Mouse (Mus musculus) heart, embryonic 16.5 days (tissue): Measurements from ENCODE around the gene Efs. TPM values are rescaled to one million over a fixed set of nuclear protein-coding genes. Genes with fewer than 3 reads are reported as not detected.
"Not testable (repeated sequence)": the region's sequence is repeated elsewhere in the genome, so short reads cannot be mapped to it uniquely, and the experiment has no call there.

Experiments used
- ATAC-seq: fragments of 200-750 bp; cut with Nextera tagmentation; replicated peaks from 2 replicates; pipeline ENCODE4 v1.8.0; 2017; ENCODE audit warnings: moderate number of reproducible peaks; ENCODE audit not compliant: insufficient read depth, low FRiP score; ENCODE audit errors: extremely low read depth
- H3K27ac ChIP-seq: fragments of 300-500 bp; sonication (generic); 2 replicates; pipeline ENCODE4 v1.5.1; 2014; ENCODE audit warnings: mild to moderate bottlenecking, low read length, control low read depth, moderate library complexity
- H3K27me3 ChIP-seq: fragments of 300-500 bp; sonication (generic); 2 replicates; pipeline ENCODE4 v1.6.1; 2014; ENCODE audit warnings: low read length, mixed read lengths; ENCODE audit not compliant: control insufficient read depth, insufficient read depth
- H3K36me3 ChIP-seq: fragments of 300-500 bp; sonication (generic); 2 replicates; pipeline ENCODE4 v1.6.1; 2014; ENCODE audit not compliant: control insufficient read depth, insufficient read depth
- H3K4me1 ChIP-seq: fragments of 300-500 bp; sonication (generic); 2 replicates; pipeline ENCODE4 v1.6.1; 2014; ENCODE audit warnings: low read length, mixed read lengths; ENCODE audit not compliant: control insufficient read depth, insufficient read depth
- H3K4me2 ChIP-seq: fragments of 300-500 bp; sonication (generic); 2 replicates; pipeline ENCODE4 v1.6.1; 2014; ENCODE audit warnings: low read depth, mild to moderate bottlenecking, control low read depth, low read length
- H3K4me3 ChIP-seq: fragments of 300-500 bp; sonication (generic); 2 replicates; pipeline ENCODE4 v1.5.1; 2014; ENCODE audit warnings: mild to moderate bottlenecking, control low read depth, low read length
- H3K9ac ChIP-seq: fragments of 300-500 bp; sonication (generic); 2 replicates; pipeline ENCODE4 v1.6.1; 2014; ENCODE audit warnings: low read length, control low read depth
- H3K9me3 ChIP-seq: fragments of 300-500 bp; sonication (generic); replicated peaks from 2 replicates; pipeline ENCODE4 v1.6.1; 2016; ENCODE audit warnings: low read length; ENCODE audit not compliant: control insufficient read depth
- WGBS: fragments of 180-500 bp; shearing (Covaris S2); extraction: QIAGEN DNeasy Blood & Tissue Kit; methylation state at CpG from one replicate; pipeline ENCODE4 v1.1.7; 2014; 5-methylcytosine and 5-hydroxymethylcytosine counted together
- polyA plus RNA-seq: library from polyadenylated mRNA; unstranded; fragments of >200 nt; fragmentation: Nextera tagmentation; extraction: Ambion mirVana; gene quantifications from 2 replicates; pipeline ENCODE4 v1.2.1, GENCODE M21; 2015

Efs gene
- polyA plus RNA-seq: 13.4 and 14.4 TPM in 2 replicates

DNA sequence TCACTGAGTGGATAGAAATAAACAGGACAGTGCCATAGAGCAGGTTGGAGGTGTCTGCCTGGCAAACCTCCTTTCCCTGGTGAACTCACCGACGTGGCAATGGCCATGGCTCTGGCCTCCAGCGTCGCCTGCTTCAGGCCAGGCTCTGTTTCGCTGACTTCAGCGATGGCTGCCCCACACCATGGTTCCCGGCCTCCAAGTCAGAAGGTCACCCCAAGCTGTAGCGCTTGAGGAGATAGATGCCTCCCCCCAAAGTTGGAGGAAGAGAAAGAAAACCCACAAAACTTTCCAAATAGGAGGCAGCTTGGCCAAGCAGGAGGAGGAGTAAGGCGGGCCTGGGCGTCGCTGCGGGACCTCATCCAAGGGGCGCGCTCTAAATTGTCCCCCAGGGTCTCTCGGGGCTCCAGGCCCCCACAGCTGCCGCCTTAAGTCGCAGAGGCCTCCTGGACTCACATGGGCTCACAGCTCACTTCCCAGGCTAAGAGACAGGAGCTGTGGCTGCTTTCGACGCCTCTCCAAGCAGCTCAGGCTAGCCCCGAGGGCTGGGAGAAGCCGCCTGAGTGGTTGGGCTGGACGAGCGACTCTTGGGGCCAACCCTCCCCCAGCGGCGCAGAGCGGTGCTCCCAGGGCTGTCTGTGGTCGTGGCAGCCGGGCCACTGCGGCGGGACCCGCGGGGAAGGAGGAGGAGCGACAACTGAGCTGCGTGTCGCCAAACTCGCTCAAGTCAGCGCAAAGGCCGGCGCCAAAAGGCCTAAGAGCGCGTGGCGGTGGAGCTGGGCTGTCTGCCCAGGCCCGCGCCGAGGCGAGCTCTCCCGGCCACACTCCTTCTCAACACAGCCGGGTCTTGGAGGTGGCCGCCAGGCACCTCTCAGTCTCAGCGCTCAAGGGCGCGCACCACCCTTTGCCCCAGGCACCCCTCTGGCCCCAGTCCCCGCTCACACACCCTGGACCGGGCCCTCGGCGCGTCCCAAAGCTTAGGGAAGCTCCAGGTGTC is at the start of gene Efs:
Gene Efs, minus strand, starts transcription at position 778 of the 994 bp plus-strand sequence.
- H3K27me3 ChIP-seq: peaks cover 15% of the 10 kb centered on the region

DNA sequence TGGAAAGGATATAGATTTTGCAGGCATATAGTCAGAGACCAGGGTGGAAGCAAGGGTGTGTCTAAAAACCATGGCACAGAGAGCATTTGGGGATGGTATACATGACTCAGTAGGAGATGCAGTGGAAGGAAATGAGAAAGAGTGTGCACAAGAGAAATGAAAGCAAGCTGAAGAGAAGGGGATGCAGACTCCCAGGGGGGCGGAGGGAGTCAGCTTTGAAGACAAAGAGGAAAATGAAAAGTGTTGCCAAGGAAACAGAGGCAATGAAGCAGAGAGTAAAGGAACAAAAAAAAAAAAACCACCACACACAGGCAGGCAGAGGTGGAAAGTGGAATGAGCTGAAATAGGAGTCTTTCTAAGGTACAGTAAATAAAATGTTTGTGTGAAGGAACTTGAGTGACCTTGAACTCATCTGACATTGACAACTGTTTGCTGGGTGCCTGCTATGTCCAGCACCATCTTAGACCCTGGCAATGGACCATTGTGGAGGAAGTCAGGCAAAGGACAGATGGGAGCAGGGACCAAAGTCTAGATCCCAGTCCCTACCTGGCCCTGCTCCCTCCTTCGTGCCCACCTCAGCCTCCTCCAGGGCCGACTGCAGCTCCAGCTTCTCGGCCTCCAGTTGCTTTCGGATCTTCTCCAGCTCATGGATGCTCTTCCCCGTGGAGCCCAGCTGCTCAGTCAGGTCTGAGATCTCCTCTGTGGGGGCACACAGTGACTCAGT is 48.3 kb upstream of the Efs start:
- no peak overlapping the region for H3K4me2 ChIP-seq
- H3K36me3 ChIP-seq: peaks cover 24% of the 10 kb centered on the region
- H3K27ac ChIP-seq: peak overlapping the region; percentile 79
- H3K4me1 ChIP-seq: peaks cover 17% of the 10 kb centered on the region
- 48% methylated on average over 6 of the region's 6 CpGs for WGBS
- peak overlapping the region; percentile 40; the same call in 1 of the 2 replicates for H3K9ac ChIP-seq
- no peak for ATAC-seq
- H3K27me3 ChIP-seq: no peaks in the 10 kb centered on the region
- H3K9me3 ChIP-seq: no peaks in the 10 kb centered on the region
- H3K4me3 ChIP-seq: no peak overlapping the region

More for the DNA sequence above, at the start of gene Efs:
- 7% methylated on average over 57 of the region's 57 CpGs for WGBS
- H3K4me3 ChIP-seq: peak within 1 kb of the TSS; percentile 65
- peak; percentile 61 for ATAC-seq
- peak within 1 kb of the TSS; percentile 88 for H3K9ac ChIP-seq
- no peaks in the 10 kb centered on the region for H3K9me3 ChIP-seq
- no peaks in the 10 kb centered on the region for H3K36me3 ChIP-seq
- H3K27ac ChIP-seq: peak within 1 kb of the TSS; percentile 91
- H3K4me2 ChIP-seq: peak within 1 kb of the TSS; percentile 97
- H3K4me1 ChIP-seq: peaks cover 21% of the 10 kb centered on the region

DNA sequence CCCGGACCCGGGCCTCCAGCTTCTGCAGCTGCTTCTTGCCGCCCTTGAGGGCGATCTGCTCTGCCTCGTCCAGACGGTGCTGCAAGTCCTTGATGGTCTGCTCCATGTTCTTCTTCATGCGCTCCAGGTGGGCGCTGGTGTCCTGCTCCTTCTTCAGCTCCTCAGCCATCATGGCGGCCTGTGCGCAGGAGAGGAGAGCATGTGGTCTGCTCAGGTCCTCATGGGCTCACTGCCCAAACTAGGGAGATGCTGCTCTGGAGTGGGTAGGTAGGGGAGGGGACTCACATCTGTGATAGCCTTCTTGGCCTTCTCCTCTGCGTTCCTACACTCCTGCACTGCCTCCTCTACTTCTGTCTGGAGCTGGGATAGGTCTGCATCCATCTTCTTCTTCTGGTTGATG is 46.9 kb upstream of the Efs start:
- not testable (repeated sequence) for H3K4me2 ChIP-seq, H3K27me3 ChIP-seq, H3K9ac ChIP-seq, H3K4me3 ChIP-seq, H3K27ac ChIP-seq, H3K9me3 ChIP-seq, ATAC-seq
- Histone ChIP-seq H3K36me3 (peaks cover 24% of the 10 kb centered on the region), H3K4me1 (peaks cover 14% of the 10 kb centered on the region)
- 65% methylated on average over 7 of the region's 11 CpGs for WGBS

DNA sequence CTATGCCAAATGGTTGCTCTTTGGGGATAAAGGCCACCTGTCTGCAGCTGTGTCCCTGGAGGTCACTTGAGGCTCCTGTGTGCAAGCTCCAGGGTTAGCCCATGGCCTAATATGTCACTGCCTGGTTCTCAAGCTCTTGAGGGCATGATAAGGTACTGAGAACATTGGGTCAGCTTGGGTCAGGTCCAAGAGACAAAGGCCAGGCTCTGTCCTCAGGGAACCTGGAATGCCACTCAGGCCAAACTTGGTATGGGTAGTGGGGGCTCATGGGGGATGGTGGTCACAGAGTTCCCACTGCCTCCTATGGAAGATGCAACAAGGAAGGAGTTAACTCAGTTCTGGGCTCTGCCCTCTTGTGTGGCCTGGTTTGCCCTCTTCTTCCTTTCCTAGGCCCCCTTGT is 42.4 kb upstream of the Efs start:
- Histone ChIP-seq H3K36me3 (peaks cover 4% of the 10 kb centered on the region), H3K4me3 (no peak overlapping the region), H3K4me1 (peaks cover 18% of the 10 kb centered on the region), H3K27ac (peak overlapping the region; percentile 81), H3K9me3 (no peaks in the 10 kb centered on the region), H3K4me2 (no peak overlapping the region), H3K9ac (no peak overlapping the region), H3K27me3 (no peaks in the 10 kb centered on the region)
- ATAC-seq: peak; percentile 50

DNA sequence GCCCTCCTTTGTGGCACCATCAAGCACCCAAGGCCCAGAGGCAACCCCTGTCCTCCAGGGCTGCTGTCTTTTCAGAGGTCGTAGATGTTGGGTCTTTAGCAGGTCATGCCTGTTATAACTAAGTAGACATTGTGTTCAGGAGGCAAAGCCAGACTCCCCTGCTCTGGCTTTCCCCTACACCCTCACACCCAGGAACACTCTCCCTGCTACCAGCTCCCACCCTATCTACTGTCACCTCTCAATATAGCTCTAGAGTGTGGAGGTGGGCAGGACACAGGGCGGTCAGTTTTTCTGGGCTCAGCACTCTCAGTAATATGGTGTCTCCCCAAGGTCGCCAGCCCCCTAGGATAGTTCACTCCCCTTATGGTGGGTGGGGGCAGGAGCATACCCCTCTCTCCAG is 41.9 kb upstream of the Efs start:
- 0 out of 2 replicates have a peak overlapping the region, but pooled peaks have one; percentile 5 for H3K4me3 ChIP-seq
- WGBS: 46% methylated on average over 3 of the region's 3 CpGs
- H3K27me3 ChIP-seq: no peaks in the 10 kb centered on the region
- ATAC-seq: peak; percentile 8
- H3K4me2 ChIP-seq: peak overlapping the region; percentile 27
- peak overlapping the region; percentile 55 for H3K9ac ChIP-seq
- H3K27ac ChIP-seq: peak overlapping the region; percentile 81
- H3K36me3 ChIP-seq: peaks cover 4% of the 10 kb centered on the region
- H3K4me1 ChIP-seq: peaks cover 18% of the 10 kb centered on the region
- no peaks in the 10 kb centered on the region for H3K9me3 ChIP-seq

DNA sequence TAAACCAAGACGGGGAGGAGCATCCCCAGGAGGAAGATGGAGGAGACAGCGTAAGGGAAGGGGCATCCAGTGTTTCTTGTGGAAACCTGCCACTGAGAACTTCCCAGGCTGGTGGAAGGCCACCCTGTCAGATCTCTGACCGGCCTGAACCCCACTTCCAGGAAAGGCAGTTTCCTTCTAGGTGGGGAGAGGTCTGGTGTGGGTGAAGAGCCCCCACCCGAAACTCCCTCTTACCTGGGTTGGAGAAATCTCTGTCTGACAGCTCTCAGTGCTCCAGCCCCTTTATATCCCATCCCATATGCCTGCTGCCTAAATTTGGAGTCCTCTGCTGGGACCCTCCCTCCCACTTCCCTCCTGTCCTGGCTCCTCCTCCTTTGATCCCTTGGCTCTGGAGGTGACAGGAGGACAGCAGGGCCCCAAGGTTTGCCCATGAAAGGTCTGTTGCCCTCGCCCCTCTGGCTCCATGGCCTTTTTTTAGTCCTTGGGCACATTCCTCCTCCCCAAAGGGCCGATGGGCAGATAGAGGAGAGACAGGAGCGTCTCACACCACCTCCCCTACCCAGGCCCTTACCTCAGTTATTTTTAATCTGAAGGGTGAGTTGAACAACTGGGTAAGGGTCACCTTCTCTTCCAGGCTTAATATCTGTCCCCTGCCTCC is 40.5 kb upstream of the Efs start, which contains the start of gene Myh6:
Gene Myh6, minus strand, starts transcription at position 608 of the 658 bp plus-strand sequence.
- WGBS: 34% methylated on average over 7 of the region's 7 CpGs

DNA sequence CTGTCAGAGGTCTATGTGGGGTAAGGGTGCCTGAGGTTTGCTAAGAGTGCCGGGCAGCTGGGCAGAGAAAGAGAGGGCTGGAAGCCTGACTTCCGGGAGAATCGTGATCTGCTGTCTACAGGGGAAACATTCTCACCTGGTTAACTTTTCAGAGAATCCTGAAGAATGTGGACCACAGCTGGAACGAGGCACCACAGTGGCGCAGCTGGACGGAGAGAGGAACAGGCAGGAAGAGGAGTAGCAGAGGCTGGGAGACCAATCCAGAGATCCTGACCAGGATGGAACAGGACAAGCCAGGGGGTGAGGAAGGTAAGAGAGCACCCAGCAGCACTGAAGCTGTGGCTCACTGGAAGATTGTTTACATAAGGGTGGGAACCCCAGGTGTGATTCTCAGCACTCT is 39.7 kb upstream of the Efs start:
- Histone ChIP-seq H3K4me1 (peaks cover 16% of the 10 kb centered on the region), H3K27me3 (no peaks in the 10 kb centered on the region), H3K36me3 (peaks cover 3% of the 10 kb centered on the region; the same call in 1 of the 2 replicates), H3K4me2 (peak overlapping the region; percentile 39), H3K4me3 (peak overlapping the region; percentile 59), H3K27ac (peak overlapping the region; percentile 81), H3K9me3 (no peaks in the 10 kb centered on the region), H3K9ac (peak overlapping the region; percentile 77)
- ATAC-seq: no peak
- 33% methylated on average over 6 of the region's 6 CpGs for WGBS

More for the DNA sequence above, 40.5 kb upstream of the Efs start, which contains the start of gene Myh6:
- Histone ChIP-seq H3K4me2 (peak within 1 kb of the TSS; percentile 39), H3K27me3 (no peaks in the 10 kb centered on the region), H3K27ac (peak within 1 kb of the TSS; percentile 81), H3K9ac (peak within 1 kb of the TSS; percentile 77), H3K9me3 (no peaks in the 10 kb centered on the region), H3K36me3 (peaks cover 3% of the 10 kb centered on the region; the same call in 1 of the 2 replicates), H3K4me3 (peak within 1 kb of the TSS; percentile 59), H3K4me1 (peaks cover 16% of the 10 kb centered on the region)
- peak; percentile 43 for ATAC-seq

DNA sequence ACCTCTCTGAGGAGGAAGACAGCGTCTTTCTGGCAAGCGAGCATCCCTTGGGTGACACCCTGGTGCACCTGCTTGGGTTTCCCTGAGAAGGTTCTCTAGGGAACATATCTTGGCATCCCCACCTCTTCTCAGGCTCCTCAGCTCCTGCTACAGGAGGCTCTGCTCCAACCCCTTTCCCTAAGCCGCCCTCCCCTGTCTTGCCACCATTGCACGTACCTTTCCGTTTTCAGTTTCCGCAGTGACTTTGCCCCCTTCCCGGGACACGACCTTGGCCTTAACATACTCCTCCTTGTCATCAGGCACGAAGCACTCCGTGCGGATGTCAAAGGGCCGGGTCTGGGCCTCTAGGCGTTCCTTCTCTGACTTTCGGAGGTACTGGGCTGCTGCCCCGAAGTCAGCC is 39.1 kb upstream of the Efs start:
- Histone ChIP-seq H3K9ac (peak overlapping the region; percentile 77), H3K4me2 (peak overlapping the region; percentile 39), H3K27ac (peak overlapping the region; percentile 81), H3K4me1 (peaks cover 18% of the 10 kb centered on the region), H3K27me3 (no peaks in the 10 kb centered on the region), H3K4me3 (peak overlapping the region; percentile 59), H3K9me3 (no peaks in the 10 kb centered on the region), H3K36me3 (peaks cover 3% of the 10 kb centered on the region; the same call in 1 of the 2 replicates)
- ATAC-seq: no peak
- WGBS: 39% methylated on average over 15 of the region's 15 CpGs
